Mouse (Mus musculus) heart, embryonic 13.5 days (tissue): ENCODE data around the gene Lhfpl2. TPM values are rescaled to one million over a fixed set of nuclear protein-coding genes. Genes with fewer than 3 reads are reported as not detected.

Experiments used
- ATAC-seq: fragments of 200-750 bp; cut with Nextera tagmentation; 2 replicates; pipeline ENCODE4 v1.8.0; 2017; ENCODE audit warnings: moderate TSS enrichment; ENCODE audit not compliant: insufficient number of reproducible peaks, low FRiP score, low TSS enrichment; ENCODE audit errors: extremely low read depth
- H3K27ac ChIP-seq: fragments of 300-500 bp; sonication (generic); replicated peaks from 2 replicates; pipeline ENCODE4 v1.5.1; 2015; ENCODE audit warnings: moderate library complexity, mild to moderate bottlenecking, inconsistent platforms
- H3K27me3 ChIP-seq: fragments of 300-500 bp; sonication (generic); replicated peaks from 2 replicates; pipeline ENCODE4 v1.6.1; 2015; ENCODE audit warnings: mild to moderate bottlenecking, inconsistent platforms
- H3K36me3 ChIP-seq: fragments of 300-500 bp; sonication (generic); 2 replicates; pipeline ENCODE4 v1.6.1; 2015; ENCODE audit warnings: mild to moderate bottlenecking, inconsistent platforms
- H3K4me1 ChIP-seq: fragments of 300-500 bp; sonication (generic); 2 replicates; pipeline ENCODE4 v1.6.1; 2015; ENCODE audit warnings: inconsistent platforms
- H3K4me2 ChIP-seq: fragments of 300-500 bp; sonication (generic); 2 replicates; pipeline ENCODE4 v1.6.1; 2015; ENCODE audit warnings: inconsistent platforms, mild to moderate bottlenecking, moderate library complexity
- H3K4me3 ChIP-seq: fragments of 300-500 bp; sonication (generic); 2 replicates; pipeline ENCODE4 v1.5.1; 2015; ENCODE audit warnings: moderate library complexity, mild to moderate bottlenecking, inconsistent platforms
- H3K9ac ChIP-seq: fragments of 300-500 bp; sonication (generic); 2 replicates; pipeline ENCODE4 v1.6.1; 2015; ENCODE audit warnings: inconsistent platforms, mild to moderate bottlenecking, moderate library complexity
- H3K9me3 ChIP-seq: fragments of 300-500 bp; sonication (generic); 2 replicates; pipeline ENCODE4 v1.6.1; 2016; ENCODE audit warnings: inconsistent platforms
- WGBS: fragments of 180-500 bp; shearing (Covaris S2); methylation state at CpG from one replicate; pipeline ENCODE4 v1.1.7; 2015; ENCODE audit warnings: mixed read lengths; 5-methylcytosine and 5-hydroxymethylcytosine counted together
- polyA plus RNA-seq: library from polyadenylated mRNA; unstranded; fragments of >200 nt; fragmentation: Nextera tagmentation; extraction: Ambion mirVana; gene quantifications from 2 replicates; pipeline ENCODE4 v1.2.1, GENCODE M21; 2015

Gene Lhfpl2
- polyA plus RNA-seq, 1 experiment from 2014 or later: 24.5 TPM

DNA sequence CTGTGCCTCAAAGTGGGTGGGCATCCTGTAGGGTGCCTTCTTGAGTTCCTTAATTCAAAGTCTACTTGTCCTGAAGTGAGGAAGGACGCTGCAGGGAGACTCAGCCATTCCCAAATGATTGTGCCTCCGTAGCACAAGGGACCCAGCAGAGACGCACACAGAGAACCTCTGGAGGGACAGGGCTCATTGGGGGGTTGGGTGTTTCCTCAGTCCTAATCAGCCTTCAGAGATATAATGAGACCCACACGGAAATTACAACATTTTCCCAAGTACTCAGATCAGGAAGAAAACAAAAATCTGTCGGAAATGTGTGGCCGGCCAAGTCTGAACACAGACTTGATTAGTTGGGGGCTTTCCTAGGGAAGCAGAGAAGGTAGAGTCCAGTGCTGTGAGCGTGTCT is 72.8 kb downstream of the Lhfpl2 start:
- Histone ChIP-seq H3K27ac (peak overlapping the region; percentile 53), H3K4me2 (peak overlapping the region; percentile 22), H3K27me3 (no peaks in the 10 kb centered on the region), H3K4me1 (peaks cover 42% of the 10 kb centered on the region), H3K4me3 (no peak overlapping the region), H3K9ac (no peak overlapping the region), H3K9me3 (no peaks in the 10 kb centered on the region), H3K36me3 (0 out of 2 replicates have a peak, but pooled peaks cover 5% of the 10 kb centered on the region)
- WGBS: 44% methylated on average over 7 of the region's 7 CpGs
- no peak for ATAC-seq

DNA sequence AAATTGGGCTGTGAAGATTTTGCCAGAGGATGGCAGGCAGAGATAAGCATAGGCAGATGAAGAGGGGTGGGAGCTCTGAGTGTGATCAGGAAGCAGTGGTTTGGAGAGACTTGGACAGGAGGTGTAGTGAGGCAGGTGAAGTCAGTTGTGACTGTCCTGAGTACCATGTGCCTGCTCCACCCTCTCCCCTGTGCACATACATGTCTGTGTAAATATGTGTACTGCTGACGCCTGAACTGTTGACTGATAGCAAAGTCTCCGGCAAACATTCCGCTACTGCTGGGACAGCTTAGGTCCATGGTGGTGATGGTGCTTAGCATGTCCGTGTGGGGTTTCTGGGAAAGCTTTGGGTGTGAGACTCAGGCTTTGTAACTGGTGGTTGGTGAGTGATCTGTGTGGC is 73.5 kb downstream of the Lhfpl2 start:
- Histone ChIP-seq H3K9ac (peak overlapping the region; percentile 11; the same call in 1 of the 2 replicates), H3K27me3 (no peaks in the 10 kb centered on the region), H3K9me3 (no peaks in the 10 kb centered on the region), H3K4me2 (peak overlapping the region; percentile 22), H3K4me3 (no peak overlapping the region), H3K27ac (peak overlapping the region; percentile 40), H3K4me1 (peaks cover 49% of the 10 kb centered on the region), H3K36me3 (0 out of 2 replicates have a peak, but pooled peaks cover 5% of the 10 kb centered on the region)
- ATAC-seq: no peak
- WGBS: 76% methylated on average over 4 of the region's 4 CpGs

DNA sequence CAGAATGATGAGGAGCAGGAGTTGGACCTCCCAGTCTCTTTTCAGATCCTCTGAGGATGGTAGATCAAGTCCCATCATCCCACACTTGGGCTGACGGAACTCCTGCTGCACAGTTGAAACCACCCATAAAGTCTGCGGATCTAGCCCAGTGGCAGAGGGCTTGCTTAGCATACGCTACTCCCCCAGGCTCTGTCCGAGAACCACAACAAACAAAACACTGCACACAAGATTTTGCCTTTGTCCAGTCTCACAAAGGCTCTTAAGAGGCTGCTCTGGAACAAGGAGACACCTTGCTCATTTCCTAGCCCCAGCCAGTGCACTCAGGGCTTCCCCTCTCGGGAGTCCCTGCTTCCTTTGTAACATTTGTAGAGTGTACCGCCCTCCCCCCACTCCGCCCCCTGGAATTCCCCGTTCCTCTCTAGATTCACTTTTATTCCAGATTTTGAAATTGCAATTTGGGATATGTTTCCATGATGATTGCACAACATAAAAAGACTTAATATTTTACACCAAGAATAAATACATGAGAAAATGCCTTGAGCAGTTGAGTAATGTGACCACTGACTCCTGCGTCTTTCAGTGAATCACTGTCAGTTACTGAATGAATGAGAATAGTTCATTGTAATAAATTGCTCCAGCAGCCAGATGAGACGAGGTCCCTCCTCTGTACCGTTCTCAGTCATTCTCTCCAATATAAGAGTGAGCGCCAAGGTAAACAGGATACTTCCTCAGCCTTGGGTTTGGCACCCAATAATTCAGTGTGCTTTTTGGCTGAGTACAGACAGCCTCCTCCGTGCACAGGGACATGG is 74.8 kb downstream of the Lhfpl2 start:
- Histone ChIP-seq H3K27ac (peak overlapping the region; percentile 53; the same call in 1 of the 2 replicates), H3K4me2 (no peak overlapping the region)
- ATAC-seq: no peak

DNA sequence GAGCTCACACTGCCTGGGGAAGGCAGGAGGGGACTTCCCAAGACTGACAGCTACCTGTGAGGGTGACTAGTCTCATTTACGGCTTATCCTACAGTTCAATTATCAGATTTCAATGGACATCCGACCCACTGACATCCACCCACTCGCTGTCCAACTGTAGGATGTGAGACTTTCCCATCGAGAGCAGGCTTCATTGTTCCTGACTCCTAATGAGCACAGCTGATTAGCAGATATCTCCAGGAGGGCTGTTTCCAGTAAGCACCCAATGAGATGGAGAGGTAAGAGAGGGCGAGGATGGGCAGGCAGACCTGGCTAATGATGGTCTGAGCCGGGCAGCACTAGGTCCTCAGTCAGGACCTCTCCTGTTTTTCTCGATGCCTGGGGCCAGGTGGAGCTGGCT is 77.0 kb downstream of the Lhfpl2 start:
- ATAC-seq: no peak
- Histone ChIP-seq H3K27me3 (no peaks in the 10 kb centered on the region), H3K36me3 (no peaks in the 10 kb centered on the region; the same call in 1 of the 2 replicates), H3K27ac (peak overlapping the region; percentile 48), H3K4me3 (no peak overlapping the region), H3K9ac (no peak overlapping the region), H3K9me3 (no peaks in the 10 kb centered on the region), H3K4me1 (peaks cover 58% of the 10 kb centered on the region), H3K4me2 (no peak overlapping the region)
- 60% methylated on average over 7 of the region's 7 CpGs for WGBS

More for the DNA sequence above, 74.8 kb downstream of the Lhfpl2 start:
- Histone ChIP-seq H3K9ac (no peak overlapping the region), H3K36me3 (0 out of 2 replicates have a peak, but pooled peaks cover 2% of the 10 kb centered on the region), H3K4me1 (peaks cover 54% of the 10 kb centered on the region), H3K4me3 (no peak overlapping the region), H3K27me3 (no peaks in the 10 kb centered on the region), H3K9me3 (no peaks in the 10 kb centered on the region)
- WGBS: 67% methylated on average over 13 of the region's 13 CpGs

DNA sequence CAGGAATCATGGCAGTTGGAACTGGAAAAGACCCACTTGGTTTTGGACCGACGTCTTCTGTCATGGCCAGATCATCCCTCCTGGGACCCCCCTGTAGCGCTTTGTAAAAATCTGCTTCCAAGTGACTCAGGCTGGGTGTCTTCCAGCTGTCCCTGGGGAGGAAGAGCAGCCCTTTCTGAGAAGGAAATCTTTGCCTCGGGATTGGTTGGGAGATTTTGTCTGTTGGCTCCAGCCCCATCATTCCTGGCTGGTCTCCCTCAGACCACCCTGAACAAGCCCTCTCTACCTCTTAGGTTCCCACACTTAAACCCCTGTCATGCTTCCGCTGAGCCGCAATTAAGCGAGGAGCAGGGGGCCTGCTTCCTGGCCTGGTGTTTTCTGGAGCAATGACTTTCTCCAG is 77.6 kb downstream of the Lhfpl2 start:
- no peaks in the 10 kb centered on the region for H3K9me3 ChIP-seq
- H3K4me1 ChIP-seq: peaks cover 62% of the 10 kb centered on the region
- WGBS: 58% methylated on average over 7 of the region's 7 CpGs
- H3K4me2 ChIP-seq: no peak overlapping the region
- H3K9ac ChIP-seq: no peak overlapping the region
- H3K36me3 ChIP-seq: no peaks in the 10 kb centered on the region; the same call in 1 of the 2 replicates
- no peak overlapping the region for H3K4me3 ChIP-seq
- H3K27me3 ChIP-seq: no peaks in the 10 kb centered on the region
- peak overlapping the region; percentile 48; the same call in 1 of the 2 replicates for H3K27ac ChIP-seq
- ATAC-seq: no peak

DNA sequence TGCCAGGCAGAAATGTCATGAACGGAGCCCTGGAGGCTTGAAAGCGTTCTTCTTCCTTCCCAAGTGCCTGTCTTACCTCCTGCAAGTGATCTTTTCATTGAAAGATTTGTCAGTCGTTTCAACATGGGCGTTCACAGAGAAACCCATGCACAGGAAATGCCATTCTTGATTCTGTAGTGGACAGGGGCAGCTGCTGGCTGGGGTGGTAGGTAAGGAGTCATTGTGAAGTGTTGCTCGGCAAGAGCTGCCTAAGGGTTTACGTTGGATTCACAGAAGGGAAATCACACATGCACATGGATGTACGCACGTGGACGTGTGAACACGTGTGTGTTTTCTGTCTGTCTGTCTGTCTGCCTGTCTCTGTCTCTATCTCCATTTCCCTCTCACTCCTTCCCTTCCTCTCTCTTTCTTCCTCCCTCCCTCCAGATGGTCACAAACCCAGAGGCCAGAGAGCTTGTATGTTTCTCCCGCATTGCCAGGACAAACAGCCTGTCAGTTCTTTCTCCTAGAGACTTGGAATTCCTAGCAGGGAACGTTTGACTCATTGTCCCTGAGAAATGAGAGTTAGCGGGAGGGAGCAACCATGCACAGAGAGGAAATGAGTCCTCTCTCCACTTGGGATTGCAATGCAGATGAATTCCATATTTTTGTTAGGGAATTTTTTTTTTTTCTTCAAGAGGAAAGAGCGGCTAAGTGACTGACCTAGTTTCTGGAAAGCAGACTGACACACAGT is 82.3 kb downstream of the Lhfpl2 start:
- H3K27me3 ChIP-seq: no peaks in the 10 kb centered on the region
- ATAC-seq: no peak
- H3K36me3 ChIP-seq: no peaks in the 10 kb centered on the region; the same call in 1 of the 2 replicates
- no peak overlapping the region for H3K4me3 ChIP-seq
- H3K9ac ChIP-seq: no peak overlapping the region
- H3K4me1 ChIP-seq: peaks cover 78% of the 10 kb centered on the region
- no peaks in the 10 kb centered on the region for H3K9me3 ChIP-seq
- WGBS: 53% methylated on average over 14 of the region's 14 CpGs
- H3K4me2 ChIP-seq: no peak overlapping the region
- peak overlapping the region; percentile 68 for H3K27ac ChIP-seq

DNA sequence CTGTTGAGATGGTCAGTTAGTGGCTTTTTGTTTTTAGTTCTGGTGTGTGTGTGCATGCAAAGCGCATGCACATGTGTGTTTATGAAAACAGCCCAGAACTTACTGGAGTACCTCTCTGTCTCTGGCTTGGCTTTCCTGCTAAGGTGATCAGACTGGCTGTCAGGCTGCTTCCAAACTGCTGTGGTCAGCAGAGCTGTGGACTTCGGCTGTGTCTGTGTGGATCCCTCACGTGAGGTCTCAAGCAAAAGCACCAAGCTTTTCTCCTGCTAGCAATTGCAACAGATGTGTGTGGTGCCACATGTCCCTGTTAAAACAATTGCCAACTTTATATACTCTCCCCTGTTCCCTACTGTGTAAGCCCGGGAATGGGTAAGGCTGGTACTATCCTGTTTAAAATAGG is 82.8 kb downstream of the Lhfpl2 start:
- Histone ChIP-seq H3K9me3 (no peaks in the 10 kb centered on the region), H3K4me2 (no peak overlapping the region), H3K4me1 (peaks cover 73% of the 10 kb centered on the region), H3K4me3 (no peak overlapping the region), H3K27me3 (no peaks in the 10 kb centered on the region), H3K36me3 (no peaks in the 10 kb centered on the region; the same call in 1 of the 2 replicates), H3K27ac (peak overlapping the region; percentile 68), H3K9ac (no peak overlapping the region)
- WGBS: 61% methylated on average over 4 of the region's 4 CpGs
- ATAC-seq: no peak

DNA sequence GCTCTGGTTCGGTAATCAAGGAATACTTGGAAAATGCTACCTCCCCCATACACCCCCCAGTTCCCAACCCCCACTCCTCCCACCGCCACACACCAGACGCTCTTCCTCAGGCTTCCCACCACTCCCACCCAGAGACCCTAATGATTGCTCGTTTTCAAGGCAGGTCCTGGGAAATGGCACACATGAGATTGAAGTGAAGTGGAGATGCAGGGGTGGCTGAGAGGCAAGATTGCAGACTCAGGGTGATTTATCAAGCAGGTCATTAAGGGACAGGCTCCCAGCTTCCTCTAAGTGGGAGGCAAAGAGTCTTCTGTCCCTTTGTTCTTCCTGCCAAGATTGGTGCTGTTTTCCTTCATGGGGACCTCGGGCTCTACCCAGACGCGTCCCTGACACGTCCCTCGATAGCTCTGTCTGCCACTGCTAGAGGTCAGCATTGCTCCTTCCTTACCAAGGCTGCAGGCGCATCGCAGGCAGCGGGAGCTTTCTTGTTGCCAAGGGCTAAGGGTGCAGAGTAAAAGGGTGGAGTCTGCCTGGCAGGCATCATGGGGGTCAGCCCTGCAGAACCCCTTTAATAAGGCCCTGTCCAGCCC is 85.6 kb downstream of the Lhfpl2 start:
- H3K4me1 ChIP-seq: peaks cover 64% of the 10 kb centered on the region
- H3K4me2 ChIP-seq: peak overlapping the region; percentile 16; the same call in 1 of the 2 replicates
- no peak overlapping the region for H3K9ac ChIP-seq
- no peaks in the 10 kb centered on the region for H3K27me3 ChIP-seq
- H3K36me3 ChIP-seq: no peaks in the 10 kb centered on the region; the same call in 1 of the 2 replicates
- 12% methylated on average over 12 of the region's 12 CpGs for WGBS
- H3K4me3 ChIP-seq: no peak overlapping the region
- ATAC-seq: no peak
- H3K9me3 ChIP-seq: no peaks in the 10 kb centered on the region
- H3K27ac ChIP-seq: peak overlapping the region; percentile 42

DNA sequence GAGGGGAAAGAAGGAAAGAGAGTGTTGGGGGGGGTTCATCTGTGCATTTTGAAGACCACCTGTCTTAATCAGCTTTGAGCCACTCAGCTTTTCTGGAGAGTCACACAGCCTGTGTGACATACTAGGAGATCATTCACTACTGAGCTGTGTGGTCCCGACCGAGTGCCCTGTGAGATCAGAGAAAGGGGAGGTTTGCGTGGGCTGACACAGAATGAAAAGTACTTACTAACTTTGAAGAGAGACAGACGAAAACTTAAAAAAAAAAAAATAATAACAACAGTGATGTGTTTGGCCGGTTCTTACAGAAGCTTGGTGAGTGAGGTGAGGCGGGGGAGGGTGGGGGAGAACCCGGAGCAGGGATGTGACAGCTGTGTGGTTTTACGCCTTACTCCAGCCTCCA is 86.9 kb downstream of the Lhfpl2 start:
- WGBS: 44% methylated on average over 8 of the region's 8 CpGs
- no peak for ATAC-seq
- no peaks in the 10 kb centered on the region for H3K9me3 ChIP-seq
- no peak overlapping the region for H3K9ac ChIP-seq
- H3K27me3 ChIP-seq: no peaks in the 10 kb centered on the region
- peaks cover 69% of the 10 kb centered on the region for H3K4me1 ChIP-seq
- no peaks in the 10 kb centered on the region for H3K36me3 ChIP-seq
- no peak overlapping the region for H3K4me3 ChIP-seq
- no peak overlapping the region for H3K4me2 ChIP-seq
- no peak overlapping the region for H3K27ac ChIP-seq

DNA sequence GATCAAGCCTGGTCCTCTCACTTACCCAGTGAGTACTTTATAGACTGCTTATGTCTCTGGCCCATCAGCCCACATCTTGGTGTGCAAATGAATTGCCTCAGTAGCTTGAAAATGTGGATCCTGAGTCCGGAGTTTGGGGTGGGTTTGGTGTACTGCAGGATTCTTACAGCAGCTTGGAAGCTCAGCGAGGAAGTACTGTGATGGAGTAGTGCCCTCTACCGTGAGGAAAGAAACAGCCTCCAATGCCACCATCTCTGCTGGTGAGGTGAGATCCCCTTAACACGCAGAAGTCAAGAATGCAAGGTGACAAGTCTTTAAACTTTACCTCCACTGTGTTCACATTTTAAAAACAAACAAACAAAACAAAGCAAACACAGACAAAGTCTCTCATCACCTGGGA is 89.7 kb downstream of the Lhfpl2 start:
- Histone ChIP-seq H3K4me3 (no peak overlapping the region), H3K4me1 (peaks cover 56% of the 10 kb centered on the region), H3K27ac (no peak overlapping the region), H3K4me2 (no peak overlapping the region), H3K9me3 (no peaks in the 10 kb centered on the region), H3K9ac (no peak overlapping the region), H3K36me3 (no peaks in the 10 kb centered on the region), H3K27me3 (no peaks in the 10 kb centered on the region)
- no peak for ATAC-seq
- 42% methylated on average over 4 of the region's 4 CpGs for WGBS

DNA sequence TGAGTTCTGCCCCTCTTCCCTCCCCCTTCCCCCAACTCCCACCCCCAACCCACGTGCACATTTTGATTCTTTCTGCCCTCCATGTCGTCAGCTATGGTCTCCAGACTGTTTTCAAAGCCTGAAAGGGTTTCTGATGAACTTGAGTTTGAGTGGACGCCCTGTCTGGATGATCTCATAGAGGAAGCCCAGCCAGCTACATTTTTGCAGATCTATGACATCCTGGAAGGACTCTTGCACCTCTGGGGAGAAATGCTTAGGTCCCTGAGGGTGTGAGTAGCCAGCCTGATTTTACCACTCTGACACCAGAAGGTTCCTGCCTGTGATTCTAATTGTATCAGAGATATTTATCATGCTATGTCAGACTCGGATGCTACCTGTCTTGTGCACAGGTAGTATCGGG is 91.4 kb downstream of the Lhfpl2 start:
- Histone ChIP-seq H3K27ac (no peak overlapping the region), H3K4me1 (peaks cover 41% of the 10 kb centered on the region), H3K9ac (no peak overlapping the region), H3K4me3 (no peak overlapping the region), H3K27me3 (no peaks in the 10 kb centered on the region), H3K4me2 (no peak overlapping the region), H3K9me3 (no peaks in the 10 kb centered on the region), H3K36me3 (0 out of 2 replicates have a peak, but pooled peaks cover 5% of the 10 kb centered on the region)
- ATAC-seq: no peak
- WGBS: 50% methylated on average over 5 of the region's 5 CpGs
